Comparison of ENCODE assay signal across 24 mouse cellular contexts in the genomic region with DNA sequence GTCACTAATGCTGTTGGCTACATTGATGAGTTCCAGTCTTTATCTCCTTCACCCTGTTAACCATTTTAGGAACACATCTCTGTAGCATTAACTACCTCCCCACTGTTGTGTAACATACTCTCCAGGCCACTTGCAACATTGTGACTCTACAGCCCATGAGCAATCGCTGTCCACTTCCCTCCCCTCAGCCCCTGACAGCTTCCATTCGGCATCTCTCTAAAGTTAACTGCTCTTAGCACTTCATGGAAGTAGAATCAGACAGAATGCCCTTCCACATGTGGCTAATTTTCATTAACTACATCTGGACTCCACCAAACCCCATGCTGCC.
DNase-seq lines count a peak whose midpoint lies in the region; ATAC-seq lines count a peak whose summit lies in the region.
"Had no signal": no experiment of that assay in that cellular context is flagged by ENCODE, and none has a peak within 500 bp of the region (broad histone marks: within the 10 kb centered on the region; RNA-seq: fewer than 3 reads in every experiment).

No protein-coding gene starts in this region.

- peak overlapping the region; percentile 61 for H3K27ac ChIP-seq in heart, embryonic 15.5 days
- no peak overlapping the region for H3K27ac ChIP-seq in midbrain, embryonic 11.5 days (ENCODE audit: low read depth, low read length)
- H3K27ac ChIP-seq in midbrain, embryonic 14.5 days (replicated peaks; ENCODE audit: low read depth, low read length): no peak overlapping the region
- no peak overlapping the region for H3K27ac ChIP-seq in forebrain, embryonic 10.5 days
- H3K27ac ChIP-seq: gastrocnemius, adult 2 months; heart, adult 2 months; limb, embryonic 13.5 days; midbrain, embryonic 10.5 days; neural tube, embryonic 15.5 days had no signal

- no peak for DNase-seq in heart, postnatal 4 days
- peak; percentile 68 for DNase-seq in midbrain, embryonic 11.5 days (ENCODE audit: low spot score, missing footprints)
- no peak for DNase-seq in midbrain, embryonic 14.5 days
- no peak for DNase-seq in forebrain, embryonic 10.5 days (ENCODE audit: extremely low spot score, low spot score)
- DNase-seq in ovary, postnatal 14 days (ENCODE audit: low spot score): no peak
- DNase-seq: adrenal gland, postnatal 36 days; cerebellum, adult 9-10 months; gastrocnemius, adult 2 months; heart, adult 2 months; kidney, adult 2 months; kidney, postnatal 14 days; lung, adult 2 months; retina, postnatal 1 day; right cerebral cortex, postnatal 4 days; thymus, postnatal 4 days had no signal

- no peaks in the 10 kb centered on the region for H3K27me3 ChIP-seq in heart, embryonic 15.5 days
- H3K27me3 ChIP-seq in midbrain, embryonic 11.5 days (ENCODE audit: control insufficient read depth, insufficient read depth, low read length): no peaks in the 10 kb centered on the region
- no peaks in the 10 kb centered on the region; the same call in 1 of the 2 replicates for H3K27me3 ChIP-seq in midbrain, embryonic 14.5 days (ENCODE audit: control insufficient read depth, insufficient read depth, low read length)
- H3K27me3 ChIP-seq in forebrain, embryonic 10.5 days (ENCODE audit: poor library complexity, severe bottlenecking): peaks cover 57% of the 10 kb centered on the region
- H3K27me3 ChIP-seq: limb, embryonic 13.5 days; neural tube, embryonic 15.5 days had no signal

- no peak overlapping the region for H3K9ac ChIP-seq in heart, embryonic 15.5 days
- no peak overlapping the region for H3K9ac ChIP-seq in midbrain, embryonic 11.5 days (ENCODE audit: low read length)
- no peak overlapping the region for H3K9ac ChIP-seq in midbrain, embryonic 14.5 days (replicated peaks; ENCODE audit: low read length)
- H3K9ac ChIP-seq: limb, embryonic 13.5 days; neural tube, embryonic 15.5 days had no signal

- no peaks in the 10 kb centered on the region for H3K36me3 ChIP-seq in heart, embryonic 15.5 days
- no peaks in the 10 kb centered on the region for H3K36me3 ChIP-seq in midbrain, embryonic 11.5 days (ENCODE audit: control insufficient read depth, insufficient read depth, low read length)
- no peaks in the 10 kb centered on the region for H3K36me3 ChIP-seq in midbrain, embryonic 14.5 days (ENCODE audit: control insufficient read depth, insufficient read depth, low read length)
- no peaks in the 10 kb centered on the region for H3K36me3 ChIP-seq in forebrain, embryonic 10.5 days (replicated peaks)
- H3K36me3 ChIP-seq: limb, embryonic 13.5 days; midbrain, embryonic 10.5 days; neural tube, embryonic 15.5 days had no signal

- H3K9me3 ChIP-seq in heart, embryonic 15.5 days (replicated peaks): no peaks in the 10 kb centered on the region
- H3K9me3 ChIP-seq in midbrain, embryonic 11.5 days (ENCODE audit: control insufficient read depth, low read length): no peaks in the 10 kb centered on the region
- H3K9me3 ChIP-seq in midbrain, embryonic 14.5 days (ENCODE audit: control insufficient read depth, low read length): no peaks in the 10 kb centered on the region
- no peaks in the 10 kb centered on the region for H3K9me3 ChIP-seq in forebrain, embryonic 10.5 days
- H3K9me3 ChIP-seq: limb, embryonic 13.5 days; midbrain, embryonic 10.5 days; neural tube, embryonic 15.5 days had no signal

- WGBS in heart, embryonic 15.5 days: 50% methylated on average over 2 of the region's 2 CpGs
- 91% methylated on average over 2 of the region's 2 CpGs for WGBS in midbrain, embryonic 11.5 days
- 94% methylated on average over 2 of the region's 2 CpGs for WGBS in midbrain, embryonic 14.5 days
- WGBS in forebrain, embryonic 10.5 days: 83% methylated on average over 2 of the region's 2 CpGs

- no peak overlapping the region for H3K4me3 ChIP-seq in heart, embryonic 15.5 days
- no peak overlapping the region for H3K4me3 ChIP-seq in midbrain, embryonic 11.5 days (ENCODE audit: low read depth, low read length)
- no peak overlapping the region for H3K4me3 ChIP-seq in midbrain, embryonic 14.5 days (replicated peaks; ENCODE audit: low read depth, low read length)
- H3K4me3 ChIP-seq in forebrain, embryonic 10.5 days: no peak overlapping the region
- H3K4me3 ChIP-seq: gastrocnemius, adult 2 months; heart, adult 2 months; limb, embryonic 13.5 days; midbrain, embryonic 10.5 days; myocyte; neural tube, embryonic 15.5 days had no signal

- H3K4me2 ChIP-seq in heart, embryonic 15.5 days: no peak overlapping the region
- H3K4me2 ChIP-seq in midbrain, embryonic 11.5 days: no peak overlapping the region
- H3K4me2 ChIP-seq in midbrain, embryonic 14.5 days (ENCODE audit: low read length): no peak overlapping the region
- H3K4me2 ChIP-seq: limb, embryonic 13.5 days; neural tube, embryonic 15.5 days had no signal

- ATAC-seq in heart, embryonic 15.5 days (replicated peaks; ENCODE audit: insufficient number of reproducible peaks, insufficient read depth, low FRiP score, low read depth): no peak; the same call in 1 of the 2 replicates
- ATAC-seq in midbrain, embryonic 11.5 days (ENCODE audit: low FRiP score): no peak
- no peak for ATAC-seq in midbrain, embryonic 14.5 days (ENCODE audit: low FRiP score, low TSS enrichment)
- peak; percentile 83 for ATAC-seq in granulocyte monocyte progenitor cell, adult 5-6 weeks (replicated peaks; ENCODE audit: poor library complexity, severe bottlenecking)
- ATAC-seq in neutrophil, adult 5-6 weeks (ENCODE audit: extremely low read depth, insufficient number of reproducible peaks, low FRiP score, poor library complexity, severe bottlenecking): peak; percentile 71; the same call in 1 of the 2 replicates
- ATAC-seq: forebrain, embryonic 16.5 days; hindbrain, embryonic 16.5 days had no signal

- H3K4me1 ChIP-seq in heart, embryonic 15.5 days (replicated peaks): peaks cover 35% of the 10 kb centered on the region
- H3K4me1 ChIP-seq in midbrain, embryonic 11.5 days (ENCODE audit: control insufficient read depth, insufficient read depth, low read length): 0 out of 2 replicates have a peak, but pooled peaks cover 3% of the 10 kb centered on the region
- H3K4me1 ChIP-seq in midbrain, embryonic 14.5 days (ENCODE audit: control insufficient read depth, insufficient read depth, low read length): 0 out of 2 replicates have a peak, but pooled peaks cover 12% of the 10 kb centered on the region
- H3K4me1 ChIP-seq in forebrain, embryonic 10.5 days: peaks cover 63% of the 10 kb centered on the region

Comparison
In these comparisons a context has a peak if more than half of its experiments do, and no peak if none do; other contexts are left out.
1. ATAC-seq: peak in granulocyte monocyte progenitor cell, adult 5-6 weeks (single experiment) and neutrophil, adult 5-6 weeks (single experiment); none in heart, embryonic 15.5 days (single experiment), midbrain, embryonic 11.5 days (single experiment) and midbrain, embryonic 14.5 days (single experiment).